Mouse (Mus musculus) brown adipose tissue, adult 24 weeks (tissue): ENCODE results near the gene 1700113H08Rik. TPM values are rescaled to one million over a fixed set of nuclear protein-coding genes. Genes with fewer than 3 reads are reported as not detected.

Experiments
- H3K27ac ChIP-seq: fragments of 200-500 bp; replicated peaks from 2 replicates; pipeline ENCODE4 v1.5.1; 2012; ENCODE audit warnings: low read depth, mild to moderate bottlenecking, low read length
- H3K4me1 ChIP-seq: fragments of 200-500 bp; 2 replicates; pipeline ENCODE4 v1.6.1; 2012; ENCODE audit warnings: low read length, mixed read lengths; ENCODE audit not compliant: control insufficient read depth, insufficient read depth, insufficient read length
- H3K4me3 ChIP-seq: fragments of 200-500 bp; 2 replicates; pipeline ENCODE4 v1.5.1; 2012; ENCODE audit warnings: low read depth, mild to moderate bottlenecking, low read length, moderate library complexity; ENCODE audit not compliant: insufficient read depth
- polyA plus RNA-seq: library from polyadenylated mRNA; stranded (reverse); fragments of >200 nt; gene quantifications from 2 replicates; pipeline ENCODE4 v1.2.4, GENCODE M21; 2012; ENCODE audit not compliant: missing spikeins, insufficient read depth, insufficient read length

The 1700113H08Rik gene
- not detected in 2 replicates for polyA plus RNA-seq

DNA sequence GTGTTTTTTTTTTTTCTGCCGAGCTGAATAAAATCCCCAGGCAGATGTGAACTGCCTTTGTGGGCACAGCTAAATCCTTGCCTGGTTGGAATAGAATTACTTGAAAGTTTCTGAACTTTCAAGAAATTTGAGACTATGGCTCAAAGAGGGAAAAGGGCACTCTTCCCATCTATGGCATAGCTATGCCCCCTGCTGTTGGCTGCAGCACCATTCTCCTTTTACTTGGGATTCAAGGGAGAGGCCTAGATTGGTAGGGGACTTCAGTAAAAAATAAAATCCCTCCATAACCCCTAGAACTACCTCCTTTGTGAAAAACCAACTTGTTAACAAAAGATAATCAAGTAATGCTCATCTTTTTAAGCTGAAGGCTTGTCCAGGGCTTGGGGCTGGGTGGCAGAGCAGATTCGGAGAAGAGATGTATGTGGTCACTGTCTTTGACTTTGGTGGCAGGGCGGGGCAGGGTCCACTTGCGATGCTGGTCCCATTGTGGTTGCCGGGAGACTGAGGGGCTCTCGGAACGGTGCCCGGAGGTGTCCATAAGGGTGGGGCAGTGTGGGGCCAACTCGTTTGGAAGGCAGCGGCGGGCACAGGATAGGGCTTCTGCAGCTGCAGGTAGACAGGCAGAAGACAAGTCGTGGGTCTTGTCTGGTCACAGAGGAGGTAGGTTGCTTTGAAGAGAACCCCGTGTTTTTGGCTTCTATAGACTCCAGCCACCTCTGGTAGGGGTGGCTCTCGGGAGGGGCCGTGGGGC is at the start of gene 1700113H08Rik:
1700113H08Rik (plus strand) TSS at position 546 of the 751 bp plus-strand sequence.
- Histone ChIP-seq H3K27ac (no peak within 1 kb of the TSS), H3K4me1 (no peaks in the 10 kb centered on the region; the same call in 1 of the 2 replicates), H3K4me3 (no peak within 1 kb of the TSS)

DNA sequence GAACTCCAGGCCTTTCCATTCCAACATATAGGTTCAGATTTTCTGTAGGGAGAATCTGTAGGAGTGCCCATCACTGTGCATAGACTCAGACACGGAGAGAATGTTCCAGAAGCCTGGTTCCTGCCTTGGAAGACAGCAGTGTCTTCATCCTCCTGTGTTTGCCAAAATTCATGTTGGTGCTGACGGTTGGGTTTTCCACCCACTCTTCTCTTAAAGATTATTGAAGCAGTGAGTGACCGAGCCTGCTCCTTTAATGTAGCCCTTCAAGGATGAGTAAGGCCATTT is 49.7 kb upstream of the 1700113H08Rik start:
- H3K4me3 ChIP-seq: no peak overlapping the region
- no peaks in the 10 kb centered on the region for H3K4me1 ChIP-seq
- H3K27ac ChIP-seq: no peak overlapping the region

DNA sequence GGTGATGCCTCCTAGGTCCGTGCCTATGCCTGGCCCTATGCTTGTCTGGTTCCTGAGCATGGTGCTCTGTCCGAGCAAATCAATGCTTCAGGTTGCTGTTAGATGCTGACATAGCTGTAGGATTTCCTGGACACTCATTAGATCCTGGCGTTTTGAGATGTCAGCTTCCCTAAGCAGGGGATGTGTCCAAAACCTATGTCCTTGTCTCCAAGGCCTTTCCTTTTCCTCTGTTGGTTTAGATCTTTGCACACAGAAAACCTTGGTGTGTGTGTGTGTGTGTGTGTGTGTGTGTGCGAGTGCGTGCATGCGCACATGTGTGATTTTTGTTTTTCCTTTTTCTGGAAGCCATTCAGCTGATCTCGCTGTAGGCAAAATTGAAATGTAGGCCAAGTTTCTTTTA is 45.8 kb upstream of the 1700113H08Rik start:
- Histone ChIP-seq H3K4me3 (no peak overlapping the region), H3K27ac (no peak overlapping the region), H3K4me1 (no peaks in the 10 kb centered on the region)

DNA sequence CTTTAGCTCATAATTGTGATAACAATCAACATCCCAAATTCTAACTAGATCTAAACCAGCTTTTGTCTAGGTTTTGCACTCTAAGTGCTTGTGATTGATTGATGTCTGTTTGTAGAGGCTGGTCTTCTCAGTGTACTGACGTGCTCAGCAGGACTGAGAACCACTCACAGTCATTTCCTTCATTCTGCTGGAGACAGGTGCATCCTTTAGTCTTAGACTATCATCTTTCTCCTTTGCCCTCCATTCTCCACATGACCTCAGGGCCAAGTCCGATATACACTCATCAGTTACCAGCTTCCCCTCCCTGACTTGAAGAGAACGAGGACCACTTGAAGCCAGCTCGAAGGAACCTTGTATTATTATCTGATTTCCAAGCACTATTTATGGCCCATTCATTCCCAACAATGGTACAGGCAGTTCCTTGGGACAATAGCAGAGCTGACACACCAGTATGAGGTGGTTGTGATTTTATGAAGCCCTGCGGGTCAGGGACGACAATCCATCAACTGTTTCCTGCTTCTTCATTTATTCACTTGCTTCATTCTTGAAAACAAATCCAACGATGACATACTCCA is 43.4 kb upstream of the 1700113H08Rik start:
- Histone ChIP-seq H3K4me1 (no peaks in the 10 kb centered on the region), H3K27ac (no peak overlapping the region), H3K4me3 (no peak overlapping the region)

DNA sequence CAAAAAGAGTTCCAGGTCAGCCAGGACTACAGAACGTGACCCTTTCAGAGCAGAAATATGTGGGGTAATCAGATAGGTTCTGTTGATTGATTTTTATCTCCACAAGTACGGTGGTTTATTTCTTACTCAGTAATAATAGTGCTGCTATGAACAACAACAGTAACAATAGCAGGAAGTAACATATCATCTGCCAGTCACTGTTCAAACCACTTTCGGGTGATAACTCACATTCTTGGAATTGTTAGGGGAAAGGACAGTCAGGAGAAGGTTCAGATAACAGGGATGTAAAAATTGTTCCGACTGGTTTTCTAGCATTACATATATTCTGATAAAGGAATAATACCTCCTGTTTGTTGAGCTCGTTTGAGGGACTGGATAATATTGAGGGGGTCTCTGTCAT is 42.4 kb upstream of the 1700113H08Rik start:
- Histone ChIP-seq H3K4me3 (no peak overlapping the region), H3K27ac (no peak overlapping the region), H3K4me1 (no peaks in the 10 kb centered on the region)

GRCm38 (mm10) chr10:87016151-87016692 is 41.6 kb upstream of the 1700113H08Rik start:
- Histone ChIP-seq H3K4me1 (no peaks in the 10 kb centered on the region), H3K27ac (no peak overlapping the region), H3K4me3 (no peak overlapping the region)

DNA sequence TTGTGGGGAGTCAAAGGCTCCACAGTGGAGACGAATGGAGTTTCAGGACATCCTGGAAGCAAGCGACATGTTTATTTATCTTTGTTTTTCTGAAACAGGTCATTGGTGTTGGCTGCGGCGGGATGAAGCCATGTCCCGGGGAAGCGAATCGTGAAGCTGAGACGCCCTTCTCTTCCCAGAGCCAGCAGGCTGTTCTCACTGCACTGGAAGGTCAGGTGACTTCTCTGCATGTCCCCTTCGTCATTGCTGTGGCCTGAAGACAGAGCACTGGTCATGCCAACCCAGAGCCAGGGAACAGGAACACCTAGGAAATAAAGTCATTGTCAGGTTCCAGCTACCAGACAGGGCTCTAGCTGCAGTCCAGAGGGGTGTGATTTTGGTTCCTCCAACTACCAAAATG is 39.0 kb upstream of the 1700113H08Rik start:
- no peaks in the 10 kb centered on the region for H3K4me1 ChIP-seq
- no peak overlapping the region for H3K4me3 ChIP-seq
- H3K27ac ChIP-seq: no peak overlapping the region

GRCm38 (mm10) chr10:87020711-87021110 is 37.1 kb upstream of the 1700113H08Rik start:
- Histone ChIP-seq H3K4me3 (no peak overlapping the region), H3K4me1 (no peaks in the 10 kb centered on the region), H3K27ac (no peak overlapping the region)

DNA sequence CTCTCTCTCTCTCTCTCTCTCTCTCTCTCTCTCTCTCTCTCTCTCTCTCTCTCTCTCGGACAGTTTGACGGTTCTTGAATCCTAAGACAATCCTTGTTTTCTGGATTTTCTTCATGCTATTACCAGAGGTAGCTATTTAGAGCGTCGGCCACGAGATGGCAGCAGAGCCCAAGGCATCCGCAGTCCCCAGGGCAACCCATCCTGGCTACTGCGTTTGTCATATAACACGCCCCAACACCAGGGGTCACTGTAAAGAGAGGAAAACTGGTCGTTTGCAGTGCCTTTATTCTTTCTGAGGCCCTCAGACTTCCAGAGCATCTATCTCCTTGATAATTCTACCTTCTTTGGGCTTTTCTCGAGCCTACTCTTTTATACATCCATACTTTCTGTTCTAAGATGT is 33.0 kb upstream of the 1700113H08Rik start:
- no peaks in the 10 kb centered on the region for H3K4me1 ChIP-seq
- no peak overlapping the region for H3K4me3 ChIP-seq
- no peak overlapping the region for H3K27ac ChIP-seq

DNA sequence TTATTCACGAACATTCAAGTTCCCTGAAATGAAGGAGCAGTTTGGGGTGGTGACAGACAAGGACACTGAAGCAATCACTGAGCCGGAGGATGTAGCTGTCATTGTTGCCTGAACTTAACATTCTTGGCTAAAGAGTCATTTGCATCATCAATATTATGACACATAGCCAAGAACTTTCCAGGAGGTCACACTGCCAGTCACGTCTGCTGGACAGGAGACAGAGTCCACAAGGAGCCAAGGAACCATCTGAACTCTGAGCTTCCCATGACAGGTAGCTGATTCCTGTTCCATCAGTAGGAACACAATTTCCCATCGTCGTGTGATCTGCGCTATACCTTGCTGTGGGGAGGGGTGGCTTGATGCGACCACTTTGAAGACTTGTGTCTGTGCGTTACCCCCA is 25.1 kb upstream of the 1700113H08Rik start:
- Histone ChIP-seq H3K4me3 (no peak overlapping the region), H3K4me1 (no peaks in the 10 kb centered on the region), H3K27ac (no peak overlapping the region)

DNA sequence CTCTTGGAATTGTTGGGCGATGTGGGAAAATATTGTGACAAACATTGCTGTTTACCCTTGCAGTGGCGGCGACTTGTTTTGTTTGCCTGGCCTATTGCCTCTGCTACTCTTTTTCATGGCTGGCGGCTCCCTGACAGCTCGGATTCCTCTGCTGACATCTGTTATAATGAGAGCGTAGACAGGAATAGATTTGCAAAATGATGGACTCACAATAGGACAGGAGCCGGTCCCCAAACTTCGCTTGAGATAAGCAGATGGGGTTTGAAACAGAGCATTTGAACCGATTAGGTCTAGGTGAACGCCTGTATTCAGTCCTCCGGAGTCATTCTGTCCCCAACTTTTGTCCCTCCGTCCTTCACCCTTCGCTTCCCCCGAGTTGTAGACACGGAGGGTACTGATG is 22.0 kb upstream of the 1700113H08Rik start:
- Histone ChIP-seq H3K4me3 (no peak overlapping the region), H3K27ac (no peak overlapping the region), H3K4me1 (no peaks in the 10 kb centered on the region)

DNA sequence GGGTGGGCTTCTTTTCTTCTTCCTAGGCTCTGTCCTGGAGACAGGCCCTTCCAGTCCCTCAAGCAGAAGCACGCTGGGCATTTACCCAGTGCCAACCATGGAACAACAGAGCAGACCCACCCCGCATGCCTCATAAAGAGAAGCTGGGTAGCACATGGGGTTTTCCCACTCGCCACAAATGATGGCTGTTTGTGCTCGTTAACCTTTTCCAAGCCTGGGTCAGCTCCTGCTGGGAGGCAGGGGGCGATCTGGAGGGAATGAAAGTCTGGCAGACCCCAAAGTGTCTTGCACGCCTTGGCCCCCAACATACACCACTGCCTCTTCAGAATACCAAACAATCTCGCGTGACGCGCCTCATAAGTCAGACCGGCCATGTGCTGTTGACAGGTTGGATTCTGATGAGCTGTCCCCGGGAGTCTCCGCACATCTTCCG is 21.6 kb upstream of the 1700113H08Rik start:
- Histone ChIP-seq H3K4me3 (no peak overlapping the region), H3K4me1 (no peaks in the 10 kb centered on the region), H3K27ac (no peak overlapping the region)

GRCm38 (mm10) chr10:87037062-87037461 is 20.8 kb upstream of the 1700113H08Rik start:
- Histone ChIP-seq H3K4me1 (no peaks in the 10 kb centered on the region), H3K4me3 (no peak overlapping the region), H3K27ac (no peak overlapping the region)

GRCm38 (mm10) chr10:87039340-87039739 is 18.5 kb upstream of the 1700113H08Rik start:
- Histone ChIP-seq H3K27ac (no peak overlapping the region), H3K4me3 (no peak overlapping the region), H3K4me1 (no peaks in the 10 kb centered on the region)

GRCm38 (mm10) chr10:87039800-87040199 is 18.0 kb upstream of the 1700113H08Rik start:
- Histone ChIP-seq H3K27ac (no peak overlapping the region), H3K4me3 (no peak overlapping the region)

GRCm38 (mm10) chr10:87041265-87041664 is 16.6 kb upstream of the 1700113H08Rik start:
- H3K27ac ChIP-seq: no peak overlapping the region
- H3K4me1 ChIP-seq: no peaks in the 10 kb centered on the region
- H3K4me3 ChIP-seq: no peak overlapping the region

More at GRCm38 (mm10) chr10:87039800-87040199, 18.0 kb upstream of the 1700113H08Rik start:
- H3K4me1 ChIP-seq: no peaks in the 10 kb centered on the region
